Mouse (Mus musculus) limb, embryonic 14.5 days (tissue): ENCODE data around the gene Irf5. TPM values are rescaled to one million over a fixed set of nuclear protein-coding genes. Genes with fewer than 3 reads are reported as not detected.

Source experiments
- ATAC-seq: fragments of 200-750 bp; cut with Nextera tagmentation; 2 replicates; pipeline ENCODE4 v1.8.0; 2017; ENCODE audit warnings: low read depth, moderate number of reproducible peaks, moderate TSS enrichment; ENCODE audit not compliant: low FRiP score
- DNase-seq: peaks from one replicate; pipeline ENCODE4 v3.0.0-alpha.2; 2015; ENCODE audit warnings: low spot score
- H3K27ac ChIP-seq: fragments of 300-500 bp; sonication (generic); replicated peaks from 2 replicates; pipeline ENCODE4 v1.5.1; 2014; ENCODE audit warnings: low read depth, mild to moderate bottlenecking, low read length, moderate library complexity, mixed read lengths
- H3K27me3 ChIP-seq: fragments of 300-500 bp; sonication (generic); 2 replicates; pipeline ENCODE4 v1.6.1; 2014; ENCODE audit warnings: low read length, mixed read lengths; ENCODE audit not compliant: control insufficient read depth, insufficient read depth
- H3K36me3 ChIP-seq: fragments of 300-500 bp; sonication (generic); 2 replicates; pipeline ENCODE4 v1.6.1; 2014; ENCODE audit warnings: mild to moderate bottlenecking, low read length, moderate library complexity, mixed read lengths; ENCODE audit not compliant: control insufficient read depth, insufficient read depth
- H3K4me1 ChIP-seq: fragments of 300-500 bp; sonication (generic); 2 replicates; pipeline ENCODE4 v1.6.1; 2014; ENCODE audit warnings: antibody characterized with exemption, low read length, mixed read lengths; ENCODE audit not compliant: control insufficient read depth, insufficient read depth
- H3K4me2 ChIP-seq: fragments of 300-500 bp; sonication (generic); replicated peaks from 2 replicates; pipeline ENCODE4 v1.6.1; 2014; ENCODE audit warnings: low read depth, mild to moderate bottlenecking, low read length, moderate library complexity; ENCODE audit not compliant: severe bottlenecking
- H3K4me3 ChIP-seq: fragments of 300-500 bp; sonication (generic); replicated peaks from 2 replicates; pipeline ENCODE4 v1.5.1; 2014; ENCODE audit warnings: low read length
- H3K9ac ChIP-seq: fragments of 300-500 bp; sonication (generic); 2 replicates; pipeline ENCODE4 v1.6.1; 2014; ENCODE audit warnings: mild to moderate bottlenecking, low read depth, low read length, moderate library complexity; ENCODE audit not compliant: severe bottlenecking
- H3K9me3 ChIP-seq: fragments of 300-500 bp; sonication (generic); 2 replicates; pipeline ENCODE4 v1.6.1; 2016; ENCODE audit warnings: low read length; ENCODE audit not compliant: control insufficient read depth
- POLR2A ChIP-seq: fragments of 200-500 bp; IDR thresholded peaks from 2 replicates; pipeline ENCODE4 v1.8.0; 2012; ENCODE audit warnings: inconsistent platforms, mild to moderate bottlenecking, moderate library complexity, borderline replicate concordance; ENCODE audit not compliant: insufficient read depth, insufficient read length; ENCODE audit errors: extremely low read depth
- WGBS: fragments of 180-500 bp; shearing (Covaris S2); extraction: QIAGEN DNeasy Blood & Tissue Kit; methylation state at CpG from one replicate; pipeline ENCODE4 v1.1.7; 2014; 5-methylcytosine and 5-hydroxymethylcytosine counted together
- polyA plus RNA-seq, 2 experiments: library from polyadenylated mRNA; depleted of rRNA in 1 of 2; stranded (reverse) in 1 of 2; unstranded in 1 of 2; fragments of >200 nt; fragmentation: Nextera tagmentation in 1 of 2; extraction: Ambion mirVana in 1 of 2; gene quantifications; 2 replicates each; pipeline versions ENCODE4 v1.2.1 to v1.2.3; 2012 to 2014

Irf5 gene
- polyA plus RNA-seq (2012; rRNA removed) (4.8 and 5.0 TPM in 2 replicates), polyA plus RNA-seq (2014; fragmentation: Nextera tagmentation; extraction: Ambion mirVana) (3.2 and 4.4 TPM in 2 replicates)

- Histone ChIP-seq H3K4me3 (peak within 1 kb of the TSS; percentile 54), H3K27ac (no peak within 1 kb of the TSS), H3K9me3 (no peaks in the 10 kb centered on the region), H3K4me2 (peak within 1 kb of the TSS; percentile 98), H3K27me3 (peaks cover 36% of the 10 kb centered on the region), H3K36me3 (no peaks in the 10 kb centered on the region), H3K9ac (peak within 1 kb of the TSS; percentile 61), H3K4me1 (peaks cover 7% of the 10 kb centered on the region)
- under 1% methylated on average over 52 of the region's 96 CpGs for WGBS
- TF ChIP-seq POLR2A = no peak
- ATAC-seq (peak; percentile 49), DNase-seq (no peak)
Measured at GRCm38 (mm10) chr6:29526281-29527251, at the start of gene Irf5. Gene Irf5 (plus strand): TSS chr6:29526625.

GRCm38 (mm10) chr6:29482691-29483090, 43.7 kb upstream of the Irf5 start:
- DNase-seq (no peak), ATAC-seq (no peak)
- H3K9me3 ChIP-seq = no peaks in the 10 kb centered on the region
- TF ChIP-seq POLR2A = no peak
- peaks cover 4% of the 10 kb centered on the region; the same call in 1 of the 2 replicates for H3K4me1 ChIP-seq
- no peak overlapping the region for H3K9ac ChIP-seq
- no peak overlapping the region for H3K27ac ChIP-seq
- H3K4me2 ChIP-seq = no peak overlapping the region
- no peaks in the 10 kb centered on the region for H3K27me3 ChIP-seq
- H3K36me3 ChIP-seq = 0 out of 2 replicates have a peak, but pooled peaks cover 17% of the 10 kb centered on the region
- no peak overlapping the region for H3K4me3 ChIP-seq
- WGBS = 94% methylated on average over 13 of the region's 13 CpGs

DNA sequence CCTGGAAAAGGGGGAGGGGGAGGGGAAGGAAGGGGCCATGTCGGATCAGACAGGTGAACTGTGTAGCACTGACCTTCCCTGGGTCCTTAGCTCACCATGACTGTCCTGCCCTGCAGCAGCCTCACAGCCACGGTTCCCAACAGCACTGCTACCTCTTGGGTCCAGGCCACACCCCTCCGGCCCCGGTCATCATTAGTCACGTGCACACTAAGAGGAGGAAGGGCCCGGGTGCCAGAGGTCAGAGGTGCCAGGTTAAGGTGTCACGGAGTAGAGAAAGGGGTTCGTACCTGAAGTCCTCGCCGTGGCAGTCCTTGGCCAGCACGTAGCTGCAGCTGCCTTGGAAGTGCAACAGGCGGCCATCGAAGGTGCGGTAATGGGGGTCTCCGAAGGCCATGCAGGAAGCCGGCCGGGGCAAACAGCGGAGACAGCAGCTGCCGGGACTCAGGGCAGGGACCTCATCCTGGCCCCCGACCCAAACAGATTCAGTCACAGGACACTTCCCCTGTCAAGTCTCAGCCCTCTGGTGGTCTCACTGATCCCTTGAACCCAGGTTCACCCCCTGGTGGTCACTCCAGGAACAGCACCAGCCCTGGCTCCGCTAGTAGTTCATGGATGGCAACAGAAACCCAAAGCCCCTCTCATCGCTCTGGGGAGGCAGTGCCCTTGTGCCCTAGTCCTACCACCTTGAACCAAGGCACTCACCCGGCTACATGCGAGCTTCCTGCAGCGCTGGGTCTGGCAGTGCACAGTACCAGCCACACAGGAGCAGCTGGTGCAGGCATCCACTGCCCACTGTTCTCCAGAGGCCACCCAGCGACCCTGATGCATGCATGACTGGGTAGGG, 41.5 kb upstream of the Irf5 start:
- TF ChIP-seq POLR2A = 0 out of 2 replicates have a peak, but pooled peaks have one; percentile 13
- DNase-seq = peak; percentile 76
- H3K27me3 ChIP-seq = no peaks in the 10 kb centered on the region
- peak overlapping the region; percentile 28 for H3K4me3 ChIP-seq
- 0 out of 2 replicates have a peak, but pooled peaks cover 23% of the 10 kb centered on the region for H3K36me3 ChIP-seq
- WGBS = 16% methylated on average over 26 of the region's 26 CpGs
- peak; percentile 65 for ATAC-seq
- no peaks in the 10 kb centered on the region for H3K9me3 ChIP-seq
- peaks cover 4% of the 10 kb centered on the region; the same call in 1 of the 2 replicates for H3K4me1 ChIP-seq
- peak overlapping the region; percentile 31; the same call in 1 of the 2 replicates for H3K9ac ChIP-seq
- H3K27ac ChIP-seq = no peak overlapping the region
- peak overlapping the region; percentile 52 for H3K4me2 ChIP-seq

DNA sequence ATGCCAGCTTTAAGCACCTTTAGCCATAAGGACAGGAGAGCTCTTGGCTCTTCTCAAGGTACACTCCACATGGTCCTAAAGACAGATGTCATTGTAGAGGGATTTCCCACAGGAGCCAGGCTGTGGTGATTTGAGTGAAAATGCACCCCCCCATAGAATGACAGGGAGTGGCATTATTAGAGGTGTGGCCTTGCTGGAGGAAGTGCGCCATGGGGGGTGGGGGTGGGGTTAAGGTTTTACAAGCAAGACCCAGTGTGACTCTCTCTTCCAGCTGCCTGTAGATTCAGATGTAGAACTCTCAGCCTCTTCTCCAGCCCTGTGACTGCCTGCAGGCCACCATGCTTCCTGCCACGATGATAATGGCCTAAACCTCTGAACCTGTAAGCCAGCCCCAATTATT, 40.5 kb upstream of the Irf5 start:
- no peak overlapping the region for H3K9ac ChIP-seq
- no peak for ATAC-seq
- no peak overlapping the region for H3K4me2 ChIP-seq
- no peak for DNase-seq
- WGBS = 25% methylated on average over 2 of the region's 2 CpGs
- no peak overlapping the region for H3K4me3 ChIP-seq
- no peaks in the 10 kb centered on the region for H3K9me3 ChIP-seq
- peaks cover 4% of the 10 kb centered on the region; the same call in 1 of the 2 replicates for H3K4me1 ChIP-seq
- H3K27me3 ChIP-seq = no peaks in the 10 kb centered on the region
- no peak overlapping the region for H3K27ac ChIP-seq
- H3K36me3 ChIP-seq = 0 out of 2 replicates have a peak, but pooled peaks cover 26% of the 10 kb centered on the region
- no peak for TF ChIP-seq POLR2A

DNA sequence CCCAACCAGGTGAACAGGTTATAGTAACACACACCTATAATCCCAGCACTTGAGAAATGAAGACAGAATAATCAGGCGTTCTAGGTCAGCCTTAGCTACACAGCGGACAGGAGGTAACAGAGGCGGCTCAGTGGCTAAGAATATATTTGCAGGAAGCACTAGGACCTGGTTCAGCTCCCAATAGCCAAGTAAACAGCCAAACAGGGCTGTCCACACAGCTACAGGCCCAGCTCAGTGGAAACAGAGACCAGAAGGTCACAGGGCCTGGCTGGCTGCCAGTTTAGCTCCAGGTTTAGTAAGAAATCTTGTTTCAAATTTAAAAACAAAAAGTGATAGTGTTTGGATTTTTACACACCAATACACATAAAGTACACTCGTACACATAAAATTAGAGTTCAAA, 32.3 kb upstream of the Irf5 start:
- H3K9me3 ChIP-seq = no peaks in the 10 kb centered on the region
- no peak for TF ChIP-seq POLR2A
- H3K27ac ChIP-seq = no peak overlapping the region
- ATAC-seq (no peak), DNase-seq (no peak)
- H3K36me3 ChIP-seq = peaks cover 47% of the 10 kb centered on the region; the same call in 1 of the 2 replicates
- H3K27me3 ChIP-seq = no peaks in the 10 kb centered on the region
- no peak overlapping the region for H3K9ac ChIP-seq
- H3K4me2 ChIP-seq = no peak overlapping the region
- no peak overlapping the region for H3K4me3 ChIP-seq
- no peaks in the 10 kb centered on the region for H3K4me1 ChIP-seq
- 80% methylated on average over 4 of the region's 4 CpGs for WGBS
